Mouse (Mus musculus): ENCODE data around the gene Dnaaf3. TPM values are rescaled to one million over a fixed set of nuclear protein-coding genes. Genes with fewer than 3 reads are reported as not detected.
"Not testable (repeated sequence)": the region's sequence is repeated elsewhere in the genome, so short reads cannot be mapped to it uniquely, and the experiment has no call there.

Gene Dnaaf3
- total RNA-seq (2021) = 1 to 10 TPM in 1 of 2 experiments, under 1 TPM in 1; 0.51 to 1.2 TPM
- long read RNA-seq, experiment 1 = 0 reads
- long read RNA-seq, experiment 2 = 0 reads

- peak in 1 of 2 experiments; percentile 22 for DNase-seq (ENCODE audit: low spot score in 2 of 2)
Measured at GRCm38 (mm10) chr7:4532005-4532729, at the start of gene Dnaaf3. Gene Dnaaf3 (minus strand): TSS chr7:4532453.

DNA sequence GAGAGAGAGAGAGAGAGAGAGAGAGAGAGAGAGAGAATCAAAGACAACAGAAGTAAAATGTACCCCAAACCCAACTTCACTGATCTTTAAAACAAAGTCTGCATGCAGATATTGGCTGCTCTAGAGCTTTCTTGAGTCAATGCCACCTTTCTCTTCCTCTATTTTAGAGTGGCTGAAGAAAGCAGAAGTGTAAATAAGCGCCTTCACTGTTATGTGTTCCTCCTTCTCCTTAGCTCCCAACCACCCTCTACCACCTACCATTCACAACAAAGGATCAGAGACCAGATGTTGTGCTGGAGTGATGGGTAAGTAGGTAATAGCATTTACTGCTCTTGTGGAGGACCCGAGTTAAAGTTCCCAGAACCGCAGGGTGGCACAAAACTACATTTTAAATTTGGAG is 49.2 kb upstream of the Dnaaf3 start:
- not testable (repeated sequence) for DNase-seq (ENCODE audit: low spot score in 2 of 2)

GRCm38 (mm10) chr7:4572361-4572760 is 40.1 kb upstream of the Dnaaf3 start:
- DNase-seq (ENCODE audit: low spot score in 2 of 2) = not testable (repeated sequence)

- no peak for DNase-seq (ENCODE audit: low spot score in 2 of 2)
Measured at GRCm38 (mm10) chr7:4562660-4563059, 30.4 kb upstream of the Dnaaf3 start.

DNA sequence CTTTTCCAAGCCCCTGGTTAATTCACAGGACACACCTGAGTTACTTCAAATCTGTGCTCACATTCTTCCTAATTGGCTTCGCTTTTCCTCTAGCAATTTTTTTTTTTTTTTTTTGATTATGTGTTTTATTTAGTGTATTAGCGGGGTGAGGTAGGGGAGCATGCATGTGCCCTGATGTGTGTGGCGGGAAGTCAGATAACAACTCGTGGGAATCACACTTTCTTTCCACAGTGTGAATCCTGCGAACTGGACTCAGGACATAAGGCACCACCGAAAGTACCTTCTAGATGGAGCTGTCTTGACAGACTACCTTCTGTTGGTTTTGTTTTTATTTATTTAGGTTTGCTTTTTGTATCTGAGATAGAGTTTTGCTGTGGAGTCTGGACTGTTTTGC is 24.9 kb upstream of the Dnaaf3 start:
- DNase-seq (ENCODE audit: low spot score in 2 of 2) = no peak

GRCm38 (mm10) chr7:4556256-4557166 is 24.3 kb upstream of the Dnaaf3 start:
- DNase-seq (ENCODE audit: low spot score in 2 of 2) = peak; percentile 65 to 75

DNA sequence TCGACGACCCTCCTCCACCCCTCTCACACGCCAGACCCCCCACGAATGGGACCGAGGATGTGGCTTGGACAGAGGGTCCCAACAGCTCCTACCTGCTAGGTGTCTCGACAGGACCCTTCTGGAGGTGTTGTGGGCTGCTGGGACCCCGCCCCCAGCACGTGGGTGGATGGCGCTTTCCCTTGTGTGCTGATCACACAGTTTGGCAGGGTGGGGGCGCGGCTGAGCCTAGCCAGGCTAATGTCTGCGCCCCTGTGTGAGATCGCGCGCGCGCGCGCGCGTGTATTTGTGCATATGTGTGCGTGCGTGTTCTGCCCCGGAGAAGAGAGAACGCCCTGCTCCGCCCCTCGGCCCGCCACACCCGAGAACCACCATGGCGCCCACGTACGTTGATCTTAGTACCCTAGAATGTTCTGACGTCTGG is 15.0 kb upstream of the Dnaaf3 start, which contains the start of gene Syt5:
TSS of gene Syt5 (minus strand) at position 321 of the 421 bp plus-strand sequence.
- DNase-seq (ENCODE audit: low spot score in 2 of 2) = no peak

DNA sequence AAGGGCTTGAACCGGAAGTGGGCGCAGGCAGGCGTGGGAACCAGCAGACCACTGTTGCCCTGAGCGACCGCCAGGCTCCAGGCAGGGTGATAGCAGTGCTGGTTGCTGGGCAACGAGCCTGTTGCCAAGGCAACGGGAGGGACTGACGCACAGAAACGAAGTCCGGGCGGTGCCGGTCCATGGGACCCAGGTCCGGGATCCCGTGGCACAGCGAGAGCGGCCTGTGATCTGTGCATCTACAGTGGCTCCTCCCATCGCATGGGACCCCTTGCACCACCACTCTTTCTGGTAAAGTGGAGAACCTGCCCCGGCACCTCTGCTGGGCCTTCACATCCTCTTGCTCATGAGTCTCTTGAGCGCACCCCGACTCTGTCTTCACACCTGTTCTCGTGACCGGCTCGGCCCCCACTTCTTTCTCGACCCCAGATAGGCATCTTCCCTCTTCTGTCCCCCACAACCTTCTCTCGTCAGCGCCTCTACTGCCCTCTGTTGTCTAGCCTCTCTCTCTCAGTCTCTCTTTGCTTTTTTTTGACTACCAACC is 14.4 kb upstream of the Dnaaf3 start:
- DNase-seq (ENCODE audit: low spot score in 2 of 2) = peak; percentile 49 to 51

- no peak for DNase-seq (ENCODE audit: low spot score in 2 of 2)
Measured at GRCm38 (mm10) chr7:4546050-4546449, 13.8 kb upstream of the Dnaaf3 start.

DNA sequence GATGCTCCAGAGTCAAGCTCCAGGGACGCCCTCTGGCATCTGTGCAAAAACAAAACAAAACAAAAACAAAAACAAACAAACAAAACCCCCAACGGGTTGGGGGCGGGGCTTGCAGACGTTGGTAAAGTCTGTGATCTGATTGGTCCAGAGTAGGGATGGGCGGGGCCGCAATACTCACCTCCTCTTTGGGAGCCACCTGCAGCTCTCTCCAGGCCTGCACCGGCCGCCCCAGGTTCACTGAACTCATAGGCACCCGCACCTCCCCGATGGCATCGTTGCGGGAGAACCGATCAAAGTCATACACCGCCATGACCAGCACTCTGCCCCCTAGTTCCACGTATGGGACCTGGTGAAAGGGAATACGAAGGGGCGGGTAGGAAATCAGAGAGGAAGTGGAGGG is 9.8 kb upstream of the Dnaaf3 start:
- DNase-seq (ENCODE audit: low spot score in 2 of 2) = no peak

- no peak for DNase-seq (ENCODE audit: low spot score in 2 of 2)
Measured at GRCm38 (mm10) chr7:4541344-4541743, 9.1 kb upstream of the Dnaaf3 start.

GRCm38 (mm10) chr7:4539019-4539418 is 6.8 kb upstream of the Dnaaf3 start:
- no peak for DNase-seq (ENCODE audit: low spot score in 2 of 2)

DNA sequence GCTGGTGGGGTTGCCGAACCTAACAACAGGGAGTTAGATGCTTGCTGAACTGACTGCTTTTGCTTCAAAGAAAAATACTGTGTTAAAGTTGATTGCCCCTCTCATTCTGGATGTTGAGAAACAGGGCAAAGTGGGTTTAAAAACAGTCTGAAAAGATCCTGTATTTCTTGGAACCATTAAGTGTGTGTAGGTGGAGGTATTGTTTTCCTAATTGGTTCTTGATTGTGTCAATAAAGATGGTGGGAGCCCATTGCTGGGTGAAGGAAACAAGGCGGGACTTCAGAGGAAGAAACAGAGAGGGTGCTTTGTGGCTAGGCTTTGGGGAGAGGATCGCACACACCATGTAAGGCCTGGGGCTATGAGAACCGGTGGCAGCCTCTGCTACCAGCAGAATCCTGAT is 4.9 kb upstream of the Dnaaf3 start:
- DNase-seq (ENCODE audit: low spot score in 2 of 2) = no peak

- DNase-seq (ENCODE audit: low spot score in 2 of 2) = no peak
Measured at GRCm38 (mm10) chr7:4536369-4536768, 4.1 kb upstream of the Dnaaf3 start.

DNA sequence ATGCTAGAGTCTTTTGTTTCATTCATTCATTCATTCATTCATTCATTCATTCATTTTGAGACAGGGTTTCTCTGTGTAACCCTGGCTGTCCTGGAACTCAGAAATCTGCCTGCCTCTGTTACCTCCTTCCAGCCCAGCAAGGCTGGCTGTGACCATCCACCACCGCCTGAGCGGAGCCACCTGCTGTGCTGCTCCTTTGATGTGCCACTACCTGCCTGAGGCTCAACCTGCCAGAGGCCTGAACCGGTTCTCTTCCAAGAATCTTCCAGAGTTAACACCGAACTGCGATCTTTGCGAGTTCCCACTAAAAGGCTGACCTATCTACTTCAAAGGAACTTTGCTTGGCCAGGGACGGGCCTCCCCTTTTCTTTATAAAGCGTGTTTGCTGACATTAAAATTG is 2.1 kb downstream of the Dnaaf3 start:
- DNase-seq (ENCODE audit: low spot score in 2 of 2) = not testable (repeated sequence)

GRCm38 (mm10) chr7:4527302-4527689 is 5.0 kb downstream of the Dnaaf3 start:
- no peak for DNase-seq (ENCODE audit: low spot score in 2 of 2)

GRCm38 (mm10) chr7:4526341-4527301 is 5.6 kb downstream of the Dnaaf3 start:
- DNase-seq (ENCODE audit: low spot score in 2 of 2) = no peak

GRCm38 (mm10) chr7:4524212-4524922 is 7.9 kb downstream of the Dnaaf3 start, which contains the start of gene Tnni3:
Gene Tnni3 (minus strand): TSS chr7:4524229.
- peak; percentile 26 to 46 for DNase-seq (ENCODE audit: low spot score in 2 of 2)

DNA sequence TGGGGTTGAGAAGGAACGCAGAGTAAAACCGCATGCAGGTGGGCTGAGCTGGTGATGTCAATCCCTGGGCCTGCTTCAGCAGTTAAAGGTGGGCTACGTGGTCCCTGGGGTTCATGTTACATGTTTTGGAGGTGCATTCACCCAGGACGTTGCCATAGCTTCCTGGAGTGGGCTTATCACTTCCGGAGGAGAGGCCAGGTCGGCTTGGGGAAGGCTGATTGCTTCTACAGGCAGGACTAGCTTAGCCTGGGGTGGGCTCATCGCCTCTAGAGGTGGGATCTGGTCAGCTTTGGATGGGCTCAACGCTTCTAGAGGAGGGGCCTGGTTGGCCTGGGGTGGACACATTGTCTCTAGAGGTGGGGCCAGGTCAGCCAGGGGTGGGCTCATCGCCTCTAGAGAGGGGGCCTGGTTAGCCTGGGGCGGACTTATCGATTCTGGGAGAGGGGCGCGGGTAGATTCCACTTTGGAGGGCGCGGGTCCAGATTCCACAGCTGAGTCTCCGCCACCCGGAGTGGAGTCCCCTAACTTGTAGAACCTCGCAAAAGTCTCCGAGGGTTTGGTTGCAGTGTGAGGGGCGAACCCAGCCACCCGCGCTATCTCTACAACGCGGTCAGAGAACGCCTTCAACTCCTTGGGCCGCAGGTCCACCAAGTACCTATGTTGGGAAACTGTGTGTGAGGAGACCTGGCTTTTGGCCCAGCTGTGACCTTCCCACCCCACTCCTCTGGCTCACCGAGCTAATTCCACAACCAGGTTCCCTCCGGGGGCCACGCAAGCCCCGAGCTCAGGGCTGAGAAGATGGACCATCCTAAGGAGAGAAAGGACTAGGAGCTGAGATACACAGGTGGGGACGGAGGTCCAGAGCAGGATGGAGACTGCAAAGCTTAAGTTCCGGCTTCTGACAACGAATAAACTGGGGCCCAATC is 8.8 kb downstream of the Dnaaf3 start:
- DNase-seq (ENCODE audit: low spot score in 2 of 2) = no peak
